Mouse (Mus musculus): ENCODE measurements around the gene Srebf1. TPM values are rescaled to one million over a fixed set of nuclear protein-coding genes. Genes with fewer than 3 reads are reported as not detected.

Srebf1 gene
- total RNA-seq (2021) = 10 to 100 TPM; 53.2 to 55.2 TPM
- long read RNA-seq, experiment 1, full-length matches to known transcripts = 11 of 33 reads
- long read RNA-seq, experiment 1, partial matches to known transcripts = 3 of 33 reads
- long read RNA-seq, experiment 1, other reads (novel, unspliced or antisense) = 19 of 33 reads
- long read RNA-seq, experiment 2, full-length matches to known transcripts = 3 of 38 reads
- long read RNA-seq, experiment 2, partial matches to known transcripts = 10 of 38 reads
- long read RNA-seq, experiment 2, other reads (novel, unspliced or antisense) = 25 of 38 reads

GRCm38 (mm10) chr11:60222469-60223236 lies at the start of gene Srebf1:
Gene Srebf1 (minus strand): TSS chr11:60222581.
- peak in 1 of 2 experiments; percentile 63 for DNase-seq (ENCODE audit: low spot score in 2 of 2)

DNA sequence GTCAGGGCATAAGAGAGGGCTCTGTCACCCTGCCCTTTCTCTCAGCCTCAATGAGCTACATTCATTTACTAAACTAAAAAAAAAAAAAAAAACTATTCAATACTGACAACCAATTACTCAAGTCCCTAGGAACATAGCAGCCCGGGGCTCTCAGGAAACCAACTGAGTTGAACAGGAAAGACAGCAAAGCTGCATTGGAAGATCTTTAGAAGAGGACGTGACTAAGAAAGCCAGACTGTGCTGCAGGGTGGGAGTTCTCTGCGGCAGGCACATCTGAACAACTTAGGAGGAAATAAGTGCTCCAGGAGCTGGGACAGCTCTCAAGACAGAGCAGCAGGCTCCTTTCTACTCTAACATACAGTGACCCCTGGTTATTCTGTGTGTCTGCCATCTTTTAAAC lies 46.2 kb upstream of the Srebf1 start:
- DNase-seq (ENCODE audit: low spot score in 2 of 2) = no peak

DNA sequence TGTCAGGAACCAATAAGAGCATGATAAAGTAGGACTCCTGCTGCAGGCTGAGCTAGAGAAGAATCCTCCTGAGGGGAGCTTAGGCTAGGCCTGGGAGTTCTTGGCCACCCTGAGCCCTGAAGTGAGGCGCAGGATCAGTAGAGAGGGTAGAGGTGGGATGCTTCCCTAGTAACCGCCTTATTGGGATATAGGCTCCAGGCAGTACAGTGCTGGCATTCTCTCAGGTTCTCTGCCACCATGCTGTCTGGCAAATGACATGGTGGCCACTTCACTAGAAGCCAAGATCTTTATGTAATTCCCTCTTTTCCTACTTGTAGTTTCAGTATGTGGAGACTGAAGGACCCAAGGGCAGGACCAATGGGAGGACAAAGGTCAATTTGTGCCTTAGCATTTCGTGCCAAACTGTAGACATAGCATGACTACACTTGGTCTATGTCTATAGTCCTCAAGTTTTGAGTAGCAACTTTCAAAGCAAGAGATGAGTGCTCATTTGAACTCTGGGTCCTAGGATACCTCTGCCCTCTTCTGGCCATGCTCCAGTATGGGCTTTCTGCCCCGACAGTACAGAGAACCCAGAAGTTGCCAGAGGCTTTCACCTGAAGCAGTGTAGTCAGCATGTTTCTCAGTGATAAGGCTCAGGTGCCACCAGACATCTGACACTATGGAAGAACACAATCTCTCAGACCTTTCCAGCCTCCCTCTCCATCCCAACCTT lies 43.0 kb upstream of the Srebf1 start:
- no peak for DNase-seq (ENCODE audit: low spot score in 2 of 2)

- no peak for DNase-seq (ENCODE audit: low spot score in 2 of 2)
These were observed 42.3 kb upstream of the Srebf1 start for GRCm38 (mm10) chr11:60264651-60265050.

- no peak for DNase-seq (ENCODE audit: low spot score in 2 of 2)
These were observed 40.0 kb upstream of the Srebf1 start for GRCm38 (mm10) chr11:60262396-60262795.

DNA sequence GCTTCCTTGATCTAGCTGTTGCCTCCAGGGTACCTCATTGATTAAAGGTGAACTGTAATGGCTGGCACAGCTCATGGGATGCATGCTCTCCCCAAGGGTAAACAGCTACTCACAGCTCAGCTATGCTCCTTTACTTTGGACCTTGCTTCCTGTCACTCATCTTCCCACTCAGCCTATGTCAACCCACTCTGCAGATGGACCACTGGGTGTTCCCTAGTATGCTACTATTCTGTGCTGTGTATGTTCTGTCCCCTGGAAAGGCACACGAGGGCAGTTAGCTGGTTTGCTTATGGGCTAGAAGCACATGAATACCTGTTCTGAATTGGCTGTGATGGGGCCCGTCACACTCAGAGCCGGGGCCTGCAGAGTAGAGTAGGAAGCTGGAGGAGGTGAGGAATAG lies 38.4 kb upstream of the Srebf1 start:
- DNase-seq (ENCODE audit: low spot score in 2 of 2) = no peak

- DNase-seq (ENCODE audit: low spot score in 2 of 2) = no peak
These were observed 35.3 kb upstream of the Srebf1 start for GRCm38 (mm10) chr11:60257696-60258095.

- no peak for DNase-seq (ENCODE audit: low spot score in 2 of 2)
These were observed 34.3 kb upstream of the Srebf1 start for GRCm38 (mm10) chr11:60256713-60257112.

GRCm38 (mm10) chr11:60256176-60256681 lies 33.8 kb upstream of the Srebf1 start:
- peak; percentile 76 to 82 for DNase-seq (ENCODE audit: low spot score in 2 of 2)

DNA sequence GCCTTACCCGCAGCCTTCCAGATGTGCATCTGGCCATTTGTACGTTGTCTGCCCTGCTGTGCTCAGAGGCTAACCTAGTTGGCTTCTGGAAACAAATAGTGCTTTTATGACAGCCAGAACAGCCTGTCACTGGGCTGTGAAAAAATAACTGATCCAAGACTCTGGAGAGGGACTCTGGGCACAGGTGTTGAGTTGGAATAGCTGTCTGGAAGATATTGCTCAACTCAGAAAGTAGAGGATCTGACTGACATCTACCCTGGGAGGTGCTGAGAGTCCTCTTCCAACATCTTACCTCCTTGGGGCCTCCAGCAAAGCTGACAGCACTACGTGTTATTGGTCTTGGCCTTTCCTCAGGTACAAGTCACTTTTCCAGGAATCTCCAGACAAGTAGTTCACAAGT lies 33.3 kb upstream of the Srebf1 start:
- no peak for DNase-seq (ENCODE audit: low spot score in 2 of 2)

GRCm38 (mm10) chr11:60255181-60255580 lies 32.8 kb upstream of the Srebf1 start:
- DNase-seq (ENCODE audit: low spot score in 2 of 2) = no peak

DNA sequence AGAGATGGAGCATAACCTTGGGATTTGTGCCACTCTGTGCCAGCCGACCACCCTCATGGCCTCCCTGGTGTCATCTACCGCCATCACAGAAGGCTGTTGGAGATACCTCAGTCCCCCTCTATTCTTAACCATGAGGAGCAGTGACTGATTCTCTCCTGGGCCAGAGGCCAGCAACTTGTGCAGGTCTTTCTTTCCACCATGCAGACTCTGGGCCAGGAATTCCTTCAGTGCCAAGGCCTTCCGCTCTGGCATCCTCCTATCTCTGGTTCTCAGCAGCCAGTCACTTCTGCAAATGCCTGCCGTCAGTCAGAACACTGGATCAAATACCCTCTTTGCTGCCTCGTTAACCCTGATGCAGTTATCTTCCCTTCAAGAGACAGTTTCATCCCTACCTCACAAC lies 31.9 kb upstream of the Srebf1 start:
- no peak for DNase-seq (ENCODE audit: low spot score in 2 of 2)

- DNase-seq (ENCODE audit: low spot score in 2 of 2) = no peak
These were observed 31.2 kb upstream of the Srebf1 start for GRCm38 (mm10) chr11:60253546-60253945.

DNA sequence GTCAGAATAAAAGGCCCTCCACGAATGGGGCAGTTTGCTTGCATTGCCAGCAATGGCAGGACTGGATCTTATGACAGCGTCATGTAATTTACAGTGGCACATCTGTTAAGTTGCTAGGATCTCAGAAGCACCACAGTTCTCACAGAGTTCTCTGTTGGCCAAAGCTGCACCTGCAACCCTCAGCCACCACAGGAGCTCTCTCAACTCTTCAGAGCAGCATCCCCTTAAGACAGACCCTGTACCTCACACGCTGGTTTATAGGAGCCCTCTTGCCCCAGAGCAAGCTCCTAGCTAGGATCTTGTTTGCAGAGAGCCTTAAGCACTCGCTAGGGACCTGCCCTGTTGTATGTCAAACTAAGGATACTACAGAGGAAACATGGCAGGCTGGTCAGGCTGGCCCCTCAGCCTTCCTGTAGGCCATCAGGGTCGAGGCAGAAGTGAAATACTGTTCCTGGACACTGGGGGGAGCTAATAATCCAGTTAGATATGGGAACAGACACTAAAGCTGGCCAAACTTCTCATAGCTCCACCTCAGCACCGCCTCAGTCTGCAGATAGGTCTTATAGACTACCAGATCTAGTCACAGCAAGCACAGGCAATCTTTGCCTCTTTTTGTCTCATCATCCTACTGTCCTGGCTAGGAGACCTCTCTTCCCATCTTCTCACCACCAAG lies 28.7 kb upstream of the Srebf1 start:
- peak in 1 of 2 experiments; percentile 59 for DNase-seq (ENCODE audit: low spot score in 2 of 2)

GRCm38 (mm10) chr11:60249885-60250284 lies 27.5 kb upstream of the Srebf1 start:
- DNase-seq (ENCODE audit: low spot score in 2 of 2) = no peak

DNA sequence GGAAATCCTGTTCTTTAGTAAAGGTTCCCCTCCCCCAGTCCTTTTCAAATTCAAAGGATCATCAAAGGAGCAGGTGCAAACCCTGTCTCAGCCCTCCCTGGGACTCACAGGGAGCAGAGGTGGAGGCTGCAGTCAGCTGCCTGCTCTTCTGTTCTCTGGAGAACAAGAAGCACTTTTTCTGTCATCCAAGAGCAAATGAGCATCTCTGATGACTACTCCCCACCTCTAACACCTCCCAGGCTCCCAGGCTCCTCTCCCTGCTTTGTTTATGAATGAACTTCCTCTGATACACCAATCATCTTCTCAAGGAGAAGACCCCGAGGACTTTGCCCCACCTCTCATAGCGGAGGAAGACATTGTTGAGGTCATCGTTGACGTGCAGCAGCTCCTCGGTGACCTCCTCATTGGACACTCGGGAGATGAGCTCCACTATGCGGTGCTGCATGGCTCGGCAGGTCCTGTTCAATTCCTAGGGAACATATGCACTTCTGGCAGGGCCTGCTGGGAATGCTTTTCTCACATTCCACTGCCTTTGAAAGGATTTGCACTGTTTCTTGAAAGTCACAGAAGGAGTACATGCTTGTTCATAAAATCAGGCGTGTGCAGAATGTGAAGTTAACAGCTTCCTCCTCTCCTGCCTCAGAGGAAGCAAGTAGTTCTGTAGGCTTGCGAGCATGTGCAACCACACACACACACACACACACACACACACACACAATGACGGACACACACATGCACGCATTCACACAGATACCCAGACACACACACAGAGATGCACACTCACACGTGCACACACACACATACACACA lies 26.4 kb upstream of the Srebf1 start:
- DNase-seq (ENCODE audit: low spot score in 2 of 2) = no peak

GRCm38 (mm10) chr11:60247753-60248550 lies 25.6 kb upstream of the Srebf1 start:
- DNase-seq (ENCODE audit: low spot score in 2 of 2) = no peak

- no peak for DNase-seq (ENCODE audit: low spot score in 2 of 2)
These were observed 23.7 kb upstream of the Srebf1 start for GRCm38 (mm10) chr11:60246077-60246476.

- DNase-seq (ENCODE audit: low spot score in 2 of 2) = no peak
These were observed 22.2 kb upstream of the Srebf1 start for GRCm38 (mm10) chr11:60244503-60245143.
